Mouse (Mus musculus): ENCODE data around the gene Ubqln1. TPM values are rescaled to one million over a fixed set of nuclear protein-coding genes. Genes with fewer than 3 reads are reported as not detected.
"Not testable (repeated sequence)": the region's sequence is repeated elsewhere in the genome, so short reads cannot be mapped to it uniquely, and the experiment has no call there.

Gene Ubqln1
- total RNA-seq, 2 experiments from 2014 or later = 137 to 144 TPM

- peak; percentile 80 to 88 for DNase-seq (ENCODE audit: low spot score in 2 of 2)
- intact Hi-C loops (cut with DNase I) = loop anchor here (1.0 to 10.0 kb wide), 3 partner anchors 74 to 426 kb away; no protein-coding TSS in a partner anchor
Measured at GRCm38 (mm10) chr13:58158099-58158912, 57.1 kb downstream of the Ubqln1 start.

- intact Hi-C loops (cut with DNase I) = loop anchor here (1.0 to 10.0 kb wide), 3 partner anchors 75 to 427 kb away; no protein-coding TSS in a partner anchor
Measured at GRCm38 (mm10) chr13:58157447-58158098, 57.9 kb downstream of the Ubqln1 start, which contains the start of gene Idnk. TSS of gene Idnk (plus strand) at chr13:58157649.

GRCm38 (mm10) chr13:58157036-58157435 lies 58.4 kb downstream of the Ubqln1 start:
- DNase-seq (ENCODE audit: low spot score in 2 of 2) = peak in 1 of 2 experiments; percentile 9
- intact Hi-C loops (cut with DNase I) = loop anchor here (10.0 kb wide), 1 partner anchor 428 kb away; no protein-coding TSS in a partner anchor

More at GRCm38 (mm10) chr13:58157447-58158098, 57.9 kb downstream of the Ubqln1 start, which contains the start of gene Idnk:
- DNase-seq (ENCODE audit: low spot score in 2 of 2) = peak; percentile 76 to 78

- no peak for DNase-seq (ENCODE audit: low spot score in 2 of 2)
- intact Hi-C loops (cut with DNase I) = loop anchor here (10.0 kb wide), 1 partner anchor 429 kb away; no protein-coding TSS in a partner anchor
Measured at GRCm38 (mm10) chr13:58156031-58156430, 59.4 kb downstream of the Ubqln1 start.

GRCm38 (mm10) chr13:58150442-58150841 lies 65.0 kb downstream of the Ubqln1 start:
- intact Hi-C loops (cut with DNase I) = loop anchor here (10.0 kb wide), 1 partner anchor 434 kb away; no protein-coding TSS in a partner anchor
- DNase-seq (ENCODE audit: low spot score in 2 of 2) = no peak

- DNase-seq (ENCODE audit: low spot score in 2 of 2) = no peak
- intact Hi-C loops (cut with DNase I) = loop anchor here (10.0 kb wide), 1 partner anchor 435 kb away; no protein-coding TSS in a partner anchor
Measured at GRCm38 (mm10) chr13:58149629-58150028, 65.8 kb downstream of the Ubqln1 start.

- intact Hi-C loops (cut with DNase I) = no loop called here
- DNase-seq (ENCODE audit: low spot score in 2 of 2) = no peak
Measured at GRCm38 (mm10) chr13:58149033-58149558, 66.4 kb downstream of the Ubqln1 start.

- peak; percentile 24 to 31 for DNase-seq (ENCODE audit: low spot score in 2 of 2)
- intact Hi-C loops (cut with DNase I) = no loop called here
Measured at GRCm38 (mm10) chr13:58148256-58148831, 67.1 kb downstream of the Ubqln1 start.

GRCm38 (mm10) chr13:58147760-58148159 lies 67.7 kb downstream of the Ubqln1 start:
- intact Hi-C loops (cut with DNase I) = no loop called here

GRCm38 (mm10) chr13:58146603-58147002 lies 68.8 kb downstream of the Ubqln1 start:
- intact Hi-C loops (cut with DNase I); DNase-seq (ENCODE audit: low spot score in 2 of 2): not testable (repeated sequence)

More at GRCm38 (mm10) chr13:58147760-58148159, 67.7 kb downstream of the Ubqln1 start:
- no peak for DNase-seq (ENCODE audit: low spot score in 2 of 2)

- no peak for DNase-seq (ENCODE audit: low spot score in 2 of 2)
- intact Hi-C loops (cut with DNase I) = no loop called here
Measured at GRCm38 (mm10) chr13:58131692-58132091, 83.8 kb downstream of the Ubqln1 start.

- intact Hi-C loops (cut with DNase I) = loop anchor here (2.0 to 5.0 kb wide), 2 partner anchors 17 to 88 kb away; partner anchors contain the start of genes Klhl3 and Ubqln1
Measured at GRCm38 (mm10) chr13:58129687-58130246, 85.7 kb downstream of the Ubqln1 start.

GRCm38 (mm10) chr13:58128768-58129671 lies 86.4 kb downstream of the Ubqln1 start:
- DNase-seq (ENCODE audit: low spot score in 2 of 2) = peak; percentile 97 to 98
- intact Hi-C loops (cut with DNase I) = loop anchor here (2.0 to 5.0 kb wide), 2 partner anchors 16 to 88 kb away; partner anchors contain the start of genes Klhl3 and Ubqln1

More at GRCm38 (mm10) chr13:58129687-58130246, 85.7 kb downstream of the Ubqln1 start:
- DNase-seq (ENCODE audit: low spot score in 2 of 2) = no peak

- intact Hi-C loops (cut with DNase I) = loop anchor here (2.0 to 5.0 kb wide), 2 partner anchors 16 to 89 kb away; partner anchors contain the start of genes Klhl3 and Ubqln1
- DNase-seq (ENCODE audit: low spot score in 2 of 2) = peak; percentile 95 to 98
Measured at GRCm38 (mm10) chr13:58128396-58128767, 87.1 kb downstream of the Ubqln1 start, which contains the start of gene Hnrnpa0. TSS of gene Hnrnpa0 (minus strand) at chr13:58128556.

GRCm38 (mm10) chr13:58127766-58128361 lies 87.6 kb downstream of the Ubqln1 start:
- intact Hi-C loops (cut with DNase I) = loop anchor here (2.0 to 5.0 kb wide), 2 partner anchors 15 to 89 kb away; partner anchors contain the start of genes Klhl3 and Ubqln1

GRCm38 (mm10) chr13:58126862-58127765 lies 88.3 kb downstream of the Ubqln1 start:
- DNase-seq (ENCODE audit: low spot score in 2 of 2) = peak in 1 of 2 experiments; percentile 26
- intact Hi-C loops (cut with DNase I) = loop anchor here (5.0 kb wide), 1 partner anchor 90 kb away; the partner anchor contains the start of gene Ubqln1

More at GRCm38 (mm10) chr13:58127766-58128361, 87.6 kb downstream of the Ubqln1 start:
- DNase-seq (ENCODE audit: low spot score in 2 of 2) = peak; percentile 81 to 85

All from left cerebral cortex, postnatal 36 days (tissue).